Mouse (Mus musculus): ENCODE data around the gene Mrps25. TPM values are rescaled to one million over a fixed set of nuclear protein-coding genes. Genes with fewer than 3 reads are reported as not detected.

The Mrps25 gene
- polyA plus RNA-seq, 1 experiment: 17.4 TPM

DNA sequence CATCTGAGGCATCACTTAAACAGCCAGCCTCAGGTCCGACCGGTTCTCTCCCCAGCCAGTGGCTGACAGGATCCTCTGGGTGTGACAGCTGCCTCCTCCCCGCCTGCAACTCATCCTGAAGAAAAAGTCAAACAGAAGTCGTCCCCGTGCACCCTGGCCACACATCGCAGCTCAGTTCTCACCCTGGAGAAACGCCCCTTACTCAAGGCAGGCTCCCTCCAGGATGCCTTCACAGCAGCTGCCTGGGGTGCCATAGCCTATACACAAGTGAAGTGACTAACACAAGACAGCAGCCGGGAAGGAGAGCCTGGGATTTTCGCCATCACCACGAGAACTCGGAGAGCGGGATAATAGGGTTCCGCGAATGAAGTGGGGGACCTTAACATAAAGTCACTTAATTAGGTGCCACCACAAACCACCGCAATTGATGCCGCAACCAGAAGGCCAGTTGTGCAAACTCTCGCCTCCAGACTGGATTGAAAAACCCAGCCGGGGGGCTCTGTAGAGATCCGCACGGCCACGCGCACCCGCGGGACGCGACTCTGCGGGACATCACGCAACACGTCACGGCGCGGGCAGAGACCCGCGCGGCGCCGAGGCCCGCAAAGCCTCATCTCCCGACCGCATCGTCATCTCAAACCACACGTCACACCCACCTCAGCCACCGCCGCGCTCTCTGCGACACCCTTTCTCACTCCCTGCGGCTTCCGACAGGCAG lies 30.4 kb upstream of the Mrps25 start:
- peaks cover 32% of the 10 kb centered on the region for H3K4me1 ChIP-seq
- TF ChIP-seq GATA1 (IDR thresholded peaks at IDR 0.05; ENCODE audit: borderline replicate concordance, low read length) (no peak), FLI1 (IDR thresholded peaks at IDR 0.05; ENCODE audit: low read length) (no peak)
- peak overlapping the region; percentile 100 for H3K4me3 ChIP-seq (replicated peaks)
- no peaks in the 10 kb centered on the region for H3K9me3 ChIP-seq
- peaks cover 24% of the 10 kb centered on the region for H3K36me3 ChIP-seq (replicated peaks; ENCODE audit: low read length)
- peaks cover 7% of the 10 kb centered on the region for H3K27me3 ChIP-seq (replicated peaks)

DNA sequence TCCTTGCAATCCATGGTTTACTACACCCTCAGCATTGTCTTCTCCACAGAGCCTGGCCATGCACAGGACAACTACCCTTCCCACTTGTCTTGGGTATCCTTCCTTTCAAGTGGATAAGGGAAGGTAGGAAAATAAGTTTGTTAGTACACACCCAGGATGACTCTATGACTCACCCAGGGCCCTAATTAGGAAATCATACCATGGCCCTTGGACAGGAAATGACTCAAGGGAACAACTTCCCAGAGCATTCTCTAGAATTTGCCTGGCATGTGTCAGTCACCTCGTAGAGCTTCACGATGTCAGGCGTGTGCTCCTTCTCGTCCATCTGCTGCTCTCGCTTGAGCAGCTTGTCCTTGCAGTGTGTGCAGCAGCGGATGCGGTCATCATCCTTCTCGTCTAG lies 15.6 kb upstream of the Mrps25 start:
- TF ChIP-seq GATA1 (IDR thresholded peaks at IDR 0.05; ENCODE audit: borderline replicate concordance, low read length): no peak
- no peak for TF ChIP-seq FLI1 (IDR thresholded peaks at IDR 0.05; ENCODE audit: low read length)
- H3K27me3 ChIP-seq (replicated peaks): no peaks in the 10 kb centered on the region
- H3K4me1 ChIP-seq: peaks cover 24% of the 10 kb centered on the region
- peak overlapping the region; percentile 73 for H3K4me3 ChIP-seq (replicated peaks)
- H3K36me3 ChIP-seq (replicated peaks; ENCODE audit: low read length): peaks cover 88% of the 10 kb centered on the region
- no peaks in the 10 kb centered on the region for H3K9me3 ChIP-seq

DNA sequence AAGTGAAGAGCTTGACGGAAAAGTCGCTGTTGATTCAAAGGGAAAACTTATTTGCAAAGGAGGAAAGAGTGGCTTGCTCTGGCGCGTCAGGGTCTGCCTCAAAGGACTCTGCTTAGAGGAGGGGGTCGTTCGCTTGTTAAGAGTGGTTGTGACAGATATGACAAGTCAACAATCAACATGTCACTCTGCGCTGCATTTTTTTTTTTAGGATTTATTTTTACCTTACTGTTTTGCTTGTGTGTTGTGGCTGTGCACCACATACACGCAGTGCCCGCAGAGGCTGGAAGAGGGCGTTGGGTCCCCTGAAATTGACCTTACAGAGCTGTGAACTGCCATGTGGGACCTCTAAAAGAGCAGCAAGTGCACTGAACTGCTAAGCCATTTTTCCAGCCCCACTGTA lies 345 bp upstream of the Mrps25 start:
- Histone ChIP-seq H3K4me3 (replicated peaks) (peak overlapping the region; percentile 100), H3K4me1 (peaks cover 50% of the 10 kb centered on the region), H3K36me3 (replicated peaks; ENCODE audit: low read length) (peaks cover 55% of the 10 kb centered on the region), H3K27me3 (replicated peaks) (no peaks in the 10 kb centered on the region), H3K9me3 (no peaks in the 10 kb centered on the region)
- TF ChIP-seq FLI1 (IDR thresholded peaks at IDR 0.05; ENCODE audit: low read length) (no peak), GATA1 (IDR thresholded peaks at IDR 0.05; ENCODE audit: borderline replicate concordance, low read length) (no peak)

DNA sequence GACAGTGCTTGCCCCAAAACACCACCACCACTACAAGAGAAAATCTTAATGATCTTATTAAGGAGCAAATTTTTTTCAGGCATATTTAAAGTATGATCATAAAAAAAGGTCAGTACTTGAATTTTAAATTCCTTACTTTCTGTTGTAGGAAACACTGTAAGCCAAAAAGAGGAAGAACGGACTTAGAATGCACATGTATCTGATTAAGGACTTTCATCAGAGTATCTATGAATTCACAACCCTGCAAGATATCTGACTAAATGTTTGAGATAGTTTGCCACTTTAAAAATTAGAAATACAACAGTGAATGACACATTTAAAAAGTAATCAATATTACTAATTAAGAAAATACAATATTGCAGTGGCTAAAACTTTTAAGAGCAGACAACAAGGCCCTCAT lies 7.4 kb downstream of the Mrps25 start:
- no peaks in the 10 kb centered on the region for H3K9me3 ChIP-seq
- H3K27me3 ChIP-seq (replicated peaks): no peaks in the 10 kb centered on the region
- H3K36me3 ChIP-seq (replicated peaks; ENCODE audit: low read length): peaks cover 86% of the 10 kb centered on the region
- peaks cover 53% of the 10 kb centered on the region for H3K4me1 ChIP-seq
- no peak overlapping the region for H3K4me3 ChIP-seq (replicated peaks)
- TF ChIP-seq GATA1 (IDR thresholded peaks at IDR 0.05; ENCODE audit: borderline replicate concordance, low read length) (no peak), FLI1 (IDR thresholded peaks at IDR 0.05; ENCODE audit: low read length) (no peak)

- TF ChIP-seq FLI1 (IDR thresholded peaks at IDR 0.05; ENCODE audit: low read length) (no peak), GATA1 (IDR thresholded peaks at IDR 0.05; ENCODE audit: borderline replicate concordance, low read length) (no peak)
- H3K4me1 ChIP-seq: no peaks in the 10 kb centered on the region
- H3K36me3 ChIP-seq (replicated peaks; ENCODE audit: low read length): peaks cover 98% of the 10 kb centered on the region
- no peak overlapping the region for H3K4me3 ChIP-seq (replicated peaks)
- no peaks in the 10 kb centered on the region for H3K9me3 ChIP-seq
- no peaks in the 10 kb centered on the region for H3K27me3 ChIP-seq (replicated peaks)
Measured at GRCm38 (mm10) chr6:92162724-92163123, 21.1 kb downstream of the Mrps25 start.

DNA sequence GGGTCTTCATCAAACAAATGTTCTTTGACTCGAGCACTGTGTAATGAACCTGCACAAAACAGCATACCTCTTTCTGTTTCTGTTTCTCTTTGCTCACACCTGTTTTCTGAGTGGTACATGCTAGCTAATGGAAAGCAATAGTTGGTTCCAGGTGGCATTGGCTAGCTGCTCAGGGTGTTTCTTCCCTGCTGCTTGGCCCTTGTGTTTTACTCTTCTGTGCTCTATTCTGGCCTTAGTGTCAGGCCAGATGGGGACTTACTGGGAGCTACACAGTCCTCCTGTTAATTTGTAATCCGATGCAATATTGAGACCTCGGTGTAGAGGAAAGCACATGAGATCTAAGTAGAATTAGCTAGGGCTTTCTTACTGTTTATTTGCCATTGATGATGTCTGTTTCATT lies 25.0 kb downstream of the Mrps25 start:
- no peaks in the 10 kb centered on the region for H3K27me3 ChIP-seq (replicated peaks)
- TF ChIP-seq GATA1 (IDR thresholded peaks at IDR 0.05; ENCODE audit: borderline replicate concordance, low read length) (no peak), FLI1 (IDR thresholded peaks at IDR 0.05; ENCODE audit: low read length) (no peak)
- no peak overlapping the region for H3K4me3 ChIP-seq (replicated peaks)
- no peaks in the 10 kb centered on the region for H3K9me3 ChIP-seq
- H3K4me1 ChIP-seq: no peaks in the 10 kb centered on the region
- peaks cover 100% of the 10 kb centered on the region for H3K36me3 ChIP-seq (replicated peaks; ENCODE audit: low read length)

DNA sequence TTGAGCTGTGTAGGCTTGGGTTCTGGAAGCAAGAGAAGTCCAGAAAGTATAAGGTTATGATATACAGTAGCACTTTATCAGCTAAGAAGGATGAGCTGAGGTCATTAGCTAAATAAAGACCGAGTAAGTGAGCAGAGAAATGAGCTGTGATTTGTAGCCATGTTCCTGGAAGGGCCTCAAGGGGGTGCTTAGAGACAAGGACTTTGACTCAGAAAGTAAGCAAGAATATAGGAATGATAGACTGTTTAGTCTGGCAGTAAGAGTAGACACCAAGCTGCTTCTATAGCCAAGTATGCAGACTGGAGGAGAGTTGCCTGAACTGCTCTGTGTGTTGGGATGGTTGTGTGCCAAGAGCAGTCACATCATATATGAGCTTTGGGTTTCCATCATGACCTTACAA lies 30.1 kb downstream of the Mrps25 start:
- peaks cover 98% of the 10 kb centered on the region for H3K36me3 ChIP-seq (replicated peaks; ENCODE audit: low read length)
- TF ChIP-seq GATA1 (IDR thresholded peaks at IDR 0.05; ENCODE audit: borderline replicate concordance, low read length): no peak
- no peak for TF ChIP-seq FLI1 (IDR thresholded peaks at IDR 0.05; ENCODE audit: low read length)

DNA sequence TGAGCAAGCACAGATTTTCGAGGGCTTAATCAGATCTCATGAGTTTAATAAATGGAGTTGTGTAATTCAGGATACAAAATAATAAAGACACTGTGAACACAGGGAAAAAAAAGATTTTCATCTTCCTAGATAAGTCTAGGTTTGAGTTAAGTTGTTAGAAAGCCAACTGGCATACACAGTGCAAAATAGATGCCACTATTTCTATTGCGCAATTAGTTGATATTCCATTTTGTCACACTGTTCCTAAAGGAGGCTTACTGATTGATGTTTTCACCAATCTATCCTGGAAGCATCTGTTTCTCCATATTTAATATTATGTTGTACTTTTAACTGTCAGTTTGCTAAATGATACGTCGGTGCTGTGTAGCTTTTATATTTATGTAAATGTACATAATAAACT lies 38.0 kb downstream of the Mrps25 start:
- Histone ChIP-seq H3K27me3 (replicated peaks) (no peaks in the 10 kb centered on the region), H3K9me3 (no peaks in the 10 kb centered on the region), H3K4me3 (replicated peaks) (no peak overlapping the region), H3K4me1 (peaks cover 16% of the 10 kb centered on the region), H3K36me3 (replicated peaks; ENCODE audit: low read length) (peaks cover 66% of the 10 kb centered on the region)
- no peak for TF ChIP-seq GATA1 (IDR thresholded peaks at IDR 0.05; ENCODE audit: borderline replicate concordance, low read length)
- no peak for TF ChIP-seq FLI1 (IDR thresholded peaks at IDR 0.05; ENCODE audit: low read length)

More for the DNA sequence above, 30.1 kb downstream of the Mrps25 start:
- no peaks in the 10 kb centered on the region for H3K9me3 ChIP-seq
- no peaks in the 10 kb centered on the region; the same call in 1 of the 2 replicates for H3K4me1 ChIP-seq
- no peaks in the 10 kb centered on the region for H3K27me3 ChIP-seq (replicated peaks)
- no peak overlapping the region for H3K4me3 ChIP-seq (replicated peaks)

GRCm38 (mm10) chr6:92136356-92136755 lies 47.5 kb downstream of the Mrps25 start:
- Histone ChIP-seq H3K9me3 (no peaks in the 10 kb centered on the region), H3K36me3 (replicated peaks; ENCODE audit: low read length) (peaks cover 40% of the 10 kb centered on the region), H3K4me3 (replicated peaks) (no peak overlapping the region), H3K27me3 (replicated peaks) (no peaks in the 10 kb centered on the region), H3K4me1 (peaks cover 30% of the 10 kb centered on the region)
- TF ChIP-seq GATA1 (IDR thresholded peaks at IDR 0.05; ENCODE audit: borderline replicate concordance, low read length) (no peak), FLI1 (IDR thresholded peaks at IDR 0.05; ENCODE audit: low read length) (no peak)

DNA sequence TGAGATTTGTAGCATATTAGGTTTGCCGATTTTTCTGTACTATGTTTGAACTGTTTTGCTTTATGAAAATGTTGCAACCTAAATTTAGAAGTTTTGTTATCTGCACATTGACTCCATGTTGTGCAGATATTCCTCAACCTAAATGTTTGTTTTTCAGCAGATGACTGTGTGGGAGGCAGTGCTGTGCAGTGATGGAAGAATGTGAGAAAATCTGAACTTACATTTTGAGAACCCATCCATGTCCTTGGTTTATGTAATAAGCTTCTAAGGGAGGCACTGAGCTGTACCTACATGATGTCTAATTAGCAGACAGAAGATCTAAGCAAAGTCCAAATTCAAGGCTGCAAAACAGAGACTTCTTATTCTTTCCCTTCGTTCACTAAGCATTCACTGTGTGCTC lies 50.2 kb downstream of the Mrps25 start:
- H3K36me3 ChIP-seq (replicated peaks; ENCODE audit: low read length): peaks cover 17% of the 10 kb centered on the region
- TF ChIP-seq FLI1 (IDR thresholded peaks at IDR 0.05; ENCODE audit: low read length): no peak
- TF ChIP-seq GATA1 (IDR thresholded peaks at IDR 0.05; ENCODE audit: borderline replicate concordance, low read length): no peak
- no peaks in the 10 kb centered on the region for H3K9me3 ChIP-seq
- H3K4me1 ChIP-seq: peaks cover 40% of the 10 kb centered on the region
- H3K27me3 ChIP-seq (replicated peaks): no peaks in the 10 kb centered on the region
- H3K4me3 ChIP-seq (replicated peaks): no peak overlapping the region

All from megakaryocyte, embryonic 14.5 days (primary cell).